Mouse (Mus musculus): ENCODE data around the gene Rasa4. TPM values are rescaled to one million over a fixed set of nuclear protein-coding genes. Genes with fewer than 3 reads are reported as not detected.

Rasa4 gene
- polyA plus RNA-seq, 1 experiment from 2014 or later: 2.8 TPM

GRCm38 (mm10) chr5:136084891-136085651 lies 1.4 kb downstream of the Rasa4 start:
- peak overlapping the region; percentile 83 for H3K4me2 ChIP-seq (replicated peaks; ENCODE audit: low read depth, low read length)
- H3K4me3 ChIP-seq (ENCODE audit: low read depth, low read length): peak overlapping the region; percentile 44; the same call in 1 of the 2 replicates
- H3K9me3 ChIP-seq (ENCODE audit: low read length): no peaks in the 10 kb centered on the region
- no peak for DNase-seq (ENCODE audit: low spot score)
- no peak overlapping the region for H3K27ac ChIP-seq (ENCODE audit: low read length)
- H3K4me1 ChIP-seq (ENCODE audit: insufficient read depth, low read depth, low read length): peaks cover 3% of the 10 kb centered on the region; the same call in 1 of the 2 replicates
- TF ChIP-seq EP300 (IDR thresholded peaks at IDR 0.05) (no peak), CTCF (IDR thresholded peaks at IDR 0.05) (no peak)
- no peak overlapping the region for H3K9ac ChIP-seq (replicated peaks; ENCODE audit: low read depth)
- H3K27me3 ChIP-seq (replicated peaks; ENCODE audit: insufficient read depth, low read length): no peaks in the 10 kb centered on the region
- WGBS: 23% methylated on average over 16 of the region's 21 CpGs
- H3K36me3 ChIP-seq (ENCODE audit: insufficient read depth, low read length): no peaks in the 10 kb centered on the region
- ATAC-seq: no peak

GRCm38 (mm10) chr5:136086290-136086689 lies 2.6 kb downstream of the Rasa4 start:
- DNase-seq (ENCODE audit: low spot score) (no peak), ATAC-seq (no peak)
- Histone ChIP-seq H3K27ac (ENCODE audit: low read length) (no peak overlapping the region), H3K27me3 (replicated peaks; ENCODE audit: insufficient read depth, low read length) (no peaks in the 10 kb centered on the region), H3K36me3 (ENCODE audit: insufficient read depth, low read length) (no peaks in the 10 kb centered on the region), H3K4me3 (ENCODE audit: low read depth, low read length) (no peak overlapping the region), H3K4me1 (ENCODE audit: insufficient read depth, low read depth, low read length) (peaks cover 3% of the 10 kb centered on the region; the same call in 1 of the 2 replicates), H3K9me3 (ENCODE audit: low read length) (no peaks in the 10 kb centered on the region), H3K9ac (replicated peaks; ENCODE audit: low read depth) (no peak overlapping the region), H3K4me2 (replicated peaks; ENCODE audit: low read depth, low read length) (no peak overlapping the region)
- 86% methylated on average over 8 of the region's 8 CpGs for WGBS
- TF ChIP-seq EP300 (IDR thresholded peaks at IDR 0.05): no peak
- no peak for TF ChIP-seq CTCF (IDR thresholded peaks at IDR 0.05)

- H3K4me3 ChIP-seq (ENCODE audit: low read depth, low read length): no peak overlapping the region
- 19% methylated on average over 14 of the region's 14 CpGs for WGBS
- no peak for ATAC-seq
- no peak for DNase-seq (ENCODE audit: low spot score)
- H3K9me3 ChIP-seq (ENCODE audit: low read length): no peaks in the 10 kb centered on the region
- H3K4me1 ChIP-seq (ENCODE audit: insufficient read depth, low read depth, low read length): peaks cover 3% of the 10 kb centered on the region; the same call in 1 of the 2 replicates
- H3K9ac ChIP-seq (replicated peaks; ENCODE audit: low read depth): no peak overlapping the region
- H3K4me2 ChIP-seq (replicated peaks; ENCODE audit: low read depth, low read length): no peak overlapping the region
- TF ChIP-seq EP300 (IDR thresholded peaks at IDR 0.05) (no peak), CTCF (IDR thresholded peaks at IDR 0.05) (peak; percentile 59)
- H3K27me3 ChIP-seq (replicated peaks; ENCODE audit: insufficient read depth, low read length): no peaks in the 10 kb centered on the region
- H3K36me3 ChIP-seq (ENCODE audit: insufficient read depth, low read length): no peaks in the 10 kb centered on the region
- no peak overlapping the region for H3K27ac ChIP-seq (ENCODE audit: low read length)
Measured at GRCm38 (mm10) chr5:136088821-136089575, 5.3 kb downstream of the Rasa4 start.

- H3K9ac ChIP-seq (replicated peaks; ENCODE audit: low read depth): no peak overlapping the region
- TF ChIP-seq EP300 (IDR thresholded peaks at IDR 0.05): no peak
- H3K36me3 ChIP-seq (ENCODE audit: insufficient read depth, low read length): no peaks in the 10 kb centered on the region
- H3K9me3 ChIP-seq (ENCODE audit: low read length): no peaks in the 10 kb centered on the region
- ATAC-seq (no peak), DNase-seq (ENCODE audit: low spot score) (no peak)
- no peak overlapping the region for H3K4me2 ChIP-seq (replicated peaks; ENCODE audit: low read depth, low read length)
- no peaks in the 10 kb centered on the region for H3K4me1 ChIP-seq (ENCODE audit: insufficient read depth, low read depth, low read length)
- H3K4me3 ChIP-seq (ENCODE audit: low read depth, low read length): no peak overlapping the region
- H3K27me3 ChIP-seq (replicated peaks; ENCODE audit: insufficient read depth, low read length): no peaks in the 10 kb centered on the region
- H3K27ac ChIP-seq (ENCODE audit: low read length): no peak overlapping the region
- WGBS: 52% methylated on average over 5 of the region's 5 CpGs
Measured at GRCm38 (mm10) chr5:136091927-136092326, 8.2 kb downstream of the Rasa4 start.

- no peaks in the 10 kb centered on the region for H3K36me3 ChIP-seq (ENCODE audit: insufficient read depth, low read length)
Measured at GRCm38 (mm10) chr5:136094249-136095010, 10.7 kb downstream of the Rasa4 start.

GRCm38 (mm10) chr5:136095089-136095488 lies 11.4 kb downstream of the Rasa4 start:
- TF ChIP-seq CTCF (IDR thresholded peaks at IDR 0.05): no peak
- Histone ChIP-seq H3K4me3 (ENCODE audit: low read depth, low read length) (no peak overlapping the region), H3K27me3 (replicated peaks; ENCODE audit: insufficient read depth, low read length) (no peaks in the 10 kb centered on the region), H3K4me1 (ENCODE audit: insufficient read depth, low read depth, low read length) (no peaks in the 10 kb centered on the region), H3K27ac (ENCODE audit: low read length) (no peak overlapping the region), H3K36me3 (ENCODE audit: insufficient read depth, low read length) (no peaks in the 10 kb centered on the region), H3K9ac (replicated peaks; ENCODE audit: low read depth) (no peak overlapping the region), H3K9me3 (ENCODE audit: low read length) (no peaks in the 10 kb centered on the region), H3K4me2 (replicated peaks; ENCODE audit: low read depth, low read length) (no peak overlapping the region)
- DNase-seq (ENCODE audit: low spot score): no peak
- 58% methylated on average over 7 of the region's 7 CpGs for WGBS
- no peak for ATAC-seq

More at GRCm38 (mm10) chr5:136094249-136095010, 10.7 kb downstream of the Rasa4 start:
- Histone ChIP-seq H3K9ac (replicated peaks; ENCODE audit: low read depth) (no peak overlapping the region), H3K27ac (ENCODE audit: low read length) (no peak overlapping the region), H3K4me3 (ENCODE audit: low read depth, low read length) (no peak overlapping the region), H3K4me2 (replicated peaks; ENCODE audit: low read depth, low read length) (no peak overlapping the region), H3K27me3 (replicated peaks; ENCODE audit: insufficient read depth, low read length) (no peaks in the 10 kb centered on the region), H3K4me1 (ENCODE audit: insufficient read depth, low read depth, low read length) (no peaks in the 10 kb centered on the region), H3K9me3 (ENCODE audit: low read length) (no peaks in the 10 kb centered on the region)
- 60% methylated on average over 8 of the region's 8 CpGs for WGBS
- DNase-seq (ENCODE audit: low spot score): no peak
- TF ChIP-seq CTCF (IDR thresholded peaks at IDR 0.05) (no peak), EP300 (IDR thresholded peaks at IDR 0.05) (no peak)
- no peak for ATAC-seq

All from lung, postnatal 0 days (tissue).